Comparison of ENCODE assay signal across 28 mouse cellular contexts in the genomic region with DNA sequence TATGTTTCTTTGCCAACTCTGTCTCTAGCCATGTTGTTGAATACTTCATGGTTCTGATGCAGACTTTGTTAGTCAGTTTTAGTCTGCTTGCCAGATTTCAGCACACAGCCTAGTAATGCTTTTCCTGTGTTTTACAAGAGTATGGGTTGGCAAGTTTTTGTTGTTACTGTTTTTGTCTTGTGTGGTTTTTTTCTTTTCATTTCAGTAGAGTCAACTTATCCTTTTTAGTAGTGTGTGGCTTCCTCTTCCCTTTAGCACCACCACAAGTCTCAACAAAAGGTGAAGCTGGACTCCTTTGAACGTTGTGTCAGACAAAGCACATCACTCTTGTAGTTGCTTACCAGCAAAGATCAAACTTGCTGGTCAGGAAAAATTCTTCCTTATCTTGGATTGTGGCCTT. TPM values are rescaled to one million over a fixed set of nuclear protein-coding genes. Genes with fewer than 3 reads are reported as not detected.
A peak's percentile ranks its signal among the peaks of the same experiment; 100 is the strongest.
DNase-seq lines count a peak whose midpoint lies in the region; ATAC-seq and TF ChIP-seq lines count a peak whose summit lies in the region.
"Had no signal": no experiment of that assay in that cellular context is flagged by ENCODE, and none has a peak within 500 bp of the region (broad histone marks: within the 10 kb centered on the region; RNA-seq: fewer than 3 reads in every experiment).

No protein-coding gene starts in this region.

- peaks cover 0 to 8% of the 10 kb centered on the region in 2 experiments for H3K36me3 ChIP-seq in CH12.LX (replicated peaks in 1 of 2; ENCODE audit: control insufficient read depth in 1 of 2, insufficient read depth in 1 of 2, low read length in 1 of 2)
- H3K36me3 ChIP-seq in splenic B cell, adult 2 months (ENCODE audit: control insufficient read depth, insufficient read depth, low read length, poor library complexity, severe bottlenecking): no peaks in the 10 kb centered on the region
- no peaks in the 10 kb centered on the region for H3K36me3 ChIP-seq in midbrain, embryonic 10.5 days
- H3K36me3 ChIP-seq in kidney, embryonic 14.5 days (ENCODE audit: control insufficient read depth, insufficient read depth, low read length): no peaks in the 10 kb centered on the region
- H3K36me3 ChIP-seq: embryonic facial prominence, embryonic 12.5 days; hindbrain, embryonic 12.5 days; limb, embryonic 12.5 days; lung, embryonic 15.5 days; neural tube, embryonic 13.5 days had no signal

- H3K4me1 ChIP-seq in CH12.LX (ENCODE audit: control insufficient read depth in 1 of 2, insufficient read depth in 2 of 2): peaks cover 3 to 36% of the 10 kb centered on the region in 2 experiments; a peak in 3 of 4 replicates
- H3K4me1 ChIP-seq in midbrain, embryonic 10.5 days: no peaks in the 10 kb centered on the region
- no peaks in the 10 kb centered on the region for H3K4me1 ChIP-seq in kidney, embryonic 14.5 days (ENCODE audit: control insufficient read depth, insufficient read depth, low read length)
- H3K4me1 ChIP-seq: embryonic facial prominence, embryonic 12.5 days; hindbrain, embryonic 12.5 days; limb, embryonic 12.5 days; lung, embryonic 15.5 days; neural tube, embryonic 13.5 days had no signal

- no peak; the same call in 1 of the 2 replicates for TF ChIP-seq RAD21 in CH12.LX (IDR thresholded peaks at IDR 0.05; ENCODE audit: low read depth, low read length)

- peak overlapping the region; percentile 39; the same call in 1 of the 2 replicates for H3K9ac ChIP-seq in CH12.LX (ENCODE audit: insufficient read depth, low read depth)
- H3K9ac ChIP-seq in kidney, embryonic 14.5 days (ENCODE audit: low read depth, low read length): no peak overlapping the region
- H3K9ac ChIP-seq: embryonic facial prominence, embryonic 12.5 days; hindbrain, embryonic 12.5 days; limb, embryonic 12.5 days; lung, embryonic 15.5 days; neural tube, embryonic 13.5 days had no signal

- no peak for TF ChIP-seq CTCF in CH12.LX (conservative IDR thresholded peaks at IDR 0.05 in 1 of 2, IDR thresholded peaks at IDR 0.05 in 1 of 2; ENCODE audit: low read depth in 2 of 2, low read length in 2 of 2)

- no peaks in the 10 kb centered on the region for H3K27me3 ChIP-seq in CH12.LX (replicated peaks)
- no peaks in the 10 kb centered on the region for H3K27me3 ChIP-seq in splenic B cell, adult 2 months (ENCODE audit: control insufficient read depth, insufficient read depth, low read length, poor library complexity, severe bottlenecking)
- H3K27me3 ChIP-seq in midbrain, embryonic 10.5 days (ENCODE audit: low read depth, poor library complexity, severe bottlenecking): no peaks in the 10 kb centered on the region
- no peaks in the 10 kb centered on the region for H3K27me3 ChIP-seq in kidney, embryonic 14.5 days (ENCODE audit: control insufficient read depth, insufficient read depth, low read length)
- H3K27me3 ChIP-seq: embryonic facial prominence, embryonic 12.5 days; hindbrain, embryonic 12.5 days; limb, embryonic 12.5 days; lung, embryonic 15.5 days; neural tube, embryonic 13.5 days had no signal

- ATAC-seq in kidney, embryonic 14.5 days (ENCODE audit: low FRiP score, low TSS enrichment): no peak
- ATAC-seq: forebrain, embryonic 14.5 days; hindbrain, postnatal 0 days; intestine, postnatal 0 days; midbrain, embryonic 16.5 days had no signal

- no peak for TF ChIP-seq POLR2A in CH12.LX (IDR thresholded peaks at IDR 0.05; ENCODE audit: low read depth, low read length)

- H3K4me2 ChIP-seq in CH12.LX (ENCODE audit: insufficient read depth, low read depth, poor library complexity, severe bottlenecking): peak overlapping the region; percentile 95
- no peak overlapping the region for H3K4me2 ChIP-seq in kidney, embryonic 14.5 days (replicated peaks; ENCODE audit: low read depth, low read length)
- H3K4me2 ChIP-seq: embryonic facial prominence, embryonic 12.5 days; heart, embryonic 11.5 days; hindbrain, embryonic 12.5 days; limb, embryonic 12.5 days; lung, embryonic 15.5 days; midbrain, embryonic 11.5 days; neural tube, embryonic 13.5 days had no signal

- peak; percentile 33 for DNase-seq in thymus, postnatal 0 days (ENCODE audit: low spot score)
- no peak for DNase-seq in thymus, adult 18-20 months
- DNase-seq in CD4-positive helper T cell, adult 2 months (ENCODE audit: low read depth, low spot score): peak; percentile 63
- peak; percentile 29 for DNase-seq in CH12.LX (ENCODE audit: extremely low read depth)
- DNase-seq in splenic B cell, adult 2 months (ENCODE audit: low read depth, low spot score): peak; percentile 19
- no peak for DNase-seq in midbrain, embryonic 10.5 days (ENCODE audit: low spot score)
- DNase-seq: adrenal gland, postnatal 14 days; cerebellum, adult 11 months; cerebellum, adult 9-10 months; cerebellum, postnatal 36 days; gastrocnemius, postnatal 25 days; heart, adult 18-20 months; heart, postnatal 36 days; kidney, adult 9 months; kidney, postnatal 14 days had no signal

- in situ Hi-C loops in CH12.LX (cut with MboI; ENCODE audit: low pct_ligation_motif_present, low pct_unique_long_range_greater_than_20kb, low sequenced_read_pairs): no loop called here

- H3K79me2 ChIP-seq in CH12.LX (replicated peaks; ENCODE audit: control insufficient read depth, extremely low read depth, insufficient read depth, poor library complexity, severe bottlenecking): peaks cover 15% of the 10 kb centered on the region; the same call in 1 of the 2 replicates

- 93% methylated on average over 1 of the region's 1 CpGs for WGBS in midbrain, embryonic 10.5 days
- WGBS in kidney, embryonic 14.5 days: 89% methylated on average over 1 of the region's 1 CpGs

- TF ChIP-seq EP300 in CH12.LX (IDR thresholded peaks at IDR 0.05; ENCODE audit: low read length): peak; percentile 78

- H3K27ac ChIP-seq in CH12.LX (ENCODE audit: insufficient read depth, low read depth): peak overlapping the region; percentile 69
- no peak overlapping the region for H3K27ac ChIP-seq in midbrain, embryonic 10.5 days (replicated peaks)
- no peak overlapping the region for H3K27ac ChIP-seq in kidney, embryonic 14.5 days (ENCODE audit: low read depth, low read length)
- H3K27ac ChIP-seq: embryonic facial prominence, embryonic 12.5 days; hindbrain, embryonic 12.5 days; hindbrain, postnatal 0 days; left cerebral cortex, adult 2 months; limb, embryonic 12.5 days; lung, embryonic 15.5 days; neural tube, embryonic 13.5 days had no signal

- dilution Hi-C loops in CH12.LX (cut with MboI; ENCODE audit: extremely low pct_ligation_motif_present, extremely low pct_unique_long_range_greater_than_20kb, low sequenced_read_pairs): no loop called here

- H3K4me3 ChIP-seq in CH12.LX (replicated peaks in 1 of 3; ENCODE audit: low read depth in 2 of 3, low read length in 2 of 3, poor library complexity in 1 of 3): no peak overlapping the region
- H3K4me3 ChIP-seq in midbrain, embryonic 10.5 days: no peak overlapping the region
- no peak overlapping the region for H3K4me3 ChIP-seq in kidney, embryonic 14.5 days (ENCODE audit: low read length)
- H3K4me3 ChIP-seq: embryonic facial prominence, embryonic 12.5 days; hindbrain, embryonic 12.5 days; left cerebral cortex, adult 2 months; limb, embryonic 12.5 days; lung, embryonic 15.5 days; neural tube, embryonic 13.5 days had no signal

- H3K9me3 ChIP-seq in CH12.LX (replicated peaks; ENCODE audit: low read length): no peaks in the 10 kb centered on the region
- no peaks in the 10 kb centered on the region for H3K9me3 ChIP-seq in midbrain, embryonic 10.5 days (replicated peaks)
- H3K9me3 ChIP-seq in kidney, embryonic 14.5 days (ENCODE audit: control insufficient read depth, low read length): no peaks in the 10 kb centered on the region
- H3K9me3 ChIP-seq: embryonic facial prominence, embryonic 12.5 days; hindbrain, embryonic 12.5 days; limb, embryonic 12.5 days; lung, embryonic 15.5 days; neural tube, embryonic 13.5 days had no signal

TF ChIP-seq in CH12.LX, 34 proteins besides CTCF, POLR2A, EP300 and RAD21 (continues in another document):
- no peak for TF ChIP-seq ZKSCAN1 (IDR thresholded peaks at IDR 0.05; ENCODE audit: borderline replicate concordance, low read depth, low read length)
- TF ChIP-seq HCFC1 (IDR thresholded peaks at IDR 0.05; ENCODE audit: low read depth, low read length): no peak
- TF ChIP-seq BHLHE40 (IDR thresholded peaks at IDR 0.05; ENCODE audit: low read depth, low read length): peak; percentile 43; the same call in 1 of the 2 replicates
- TF ChIP-seq MAX (IDR thresholded peaks at IDR 0.05; ENCODE audit: low read length): no peak
- TF ChIP-seq MXI1 (IDR thresholded peaks at IDR 0.05; ENCODE audit: low read depth, low read length): no peak
- TF ChIP-seq E2F4 (IDR thresholded peaks at IDR 0.05; ENCODE audit: insufficient replicate concordance, low read depth, low read length): no peak
- TF ChIP-seq MYC (IDR thresholded peaks at IDR 0.05; ENCODE audit: low read depth, low read length): 0 out of 2 replicates have a peak, but pooled peaks have one; percentile 32
- no peak for TF ChIP-seq USF2 (conservative IDR thresholded peaks at IDR 0.05; ENCODE audit: low read depth, low read length)
- TF ChIP-seq MAFK (IDR thresholded peaks at IDR 0.05; ENCODE audit: insufficient replicate concordance, low read length): 0 out of 2 replicates have a peak, but pooled peaks have one; percentile 52
- TF ChIP-seq ZMIZ1 (IDR thresholded peaks at IDR 0.05; ENCODE audit: low read depth, low read length): no peak
- no peak for TF ChIP-seq CHD2 (IDR thresholded peaks at IDR 0.05; ENCODE audit: low read length)
- no peak for TF ChIP-seq CHD1 (IDR thresholded peaks at IDR 0.05; ENCODE audit: low read depth, low read length)
- TF ChIP-seq JUND (conservative IDR thresholded peaks at IDR 0.05; ENCODE audit: low read depth, low read length): peak; percentile 45
- TF ChIP-seq JUN (IDR thresholded peaks at IDR 0.05; ENCODE audit: insufficient read depth, low read depth, low read length): peak; percentile 33; the same call in 1 of the 2 replicates
- no peak for TF ChIP-seq ZC3H11A (IDR thresholded peaks at IDR 0.05; ENCODE audit: low read depth, low read length)

RNA-seq across cellular contexts. Expression of gene Bnip1, which starts 28.6 kb away (rescaled TPM):
- 41.1 and 41.6 TPM in 2 replicates for polyA plus RNA-seq in thymus, postnatal 0 days (2015; fragmentation: Nextera tagmentation; extraction: Ambion mirVana)
- 47.1 and 54.6 TPM in 2 replicates for total RNA-seq in CH12.LX (2012; rRNA removed)
- 59.6 and 63.9 TPM in 2 replicates for total RNA-seq in CH12.LX (2014; rRNA removed)
- 44.1 and 50.9 TPM in 2 replicates for polyA plus RNA-seq in CH12.LX (2012; ENCODE audit: insufficient read length, low read depth)
- polyA plus RNA-seq in midbrain, embryonic 10.5 days (2016; fragmentation: Nextera tagmentation; extraction: Ambion mirVana): 46.4 and 48.9 TPM in 2 replicates
- polyA plus RNA-seq in kidney, embryonic 14.5 days (2014; fragmentation: Nextera tagmentation; extraction: Ambion mirVana): 50.4 and 55.3 TPM in 2 replicates

RNA-seq across cellular contexts. Expression of gene Crebrf, which starts 36.8 kb away (rescaled TPM):
- polyA plus RNA-seq in thymus, postnatal 0 days (2015; fragmentation: Nextera tagmentation; extraction: Ambion mirVana): 18.3 and 21.4 TPM in 2 replicates
- 5.8 and 6.8 TPM in 2 replicates for total RNA-seq in CH12.LX (2012; rRNA removed)
- total RNA-seq in CH12.LX (2014; rRNA removed): 8.1 and 8.6 TPM in 2 replicates
- 5.8 and 9.2 TPM in 2 replicates for polyA plus RNA-seq in CH12.LX (2012; ENCODE audit: insufficient read length, low read depth)
- polyA plus RNA-seq in midbrain, embryonic 10.5 days (2016; fragmentation: Nextera tagmentation; extraction: Ambion mirVana): 3.5 and 3.8 TPM in 2 replicates
- 4.9 and 10.5 TPM in 2 replicates for polyA plus RNA-seq in kidney, embryonic 14.5 days (2014; fragmentation: Nextera tagmentation; extraction: Ambion mirVana)

Comparison
In these comparisons a context has a peak if more than half of its experiments do, and no peak if none do; other contexts are left out.
1. DNase-seq: peak in thymus, postnatal 0 days (single experiment), CD4-positive helper T cell, adult 2 months (single experiment), CH12.LX (single experiment) and splenic B cell, adult 2 months (single experiment); none in thymus, adult 18-20 months (0 of 2) and midbrain, embryonic 10.5 days (single experiment).